Mouse (Mus musculus) liver, embryonic 16.5 days (tissue): ENCODE measurements around the gene Gm20518. TPM values are rescaled to one million over a fixed set of nuclear protein-coding genes. Genes with fewer than 3 reads are reported as not detected.

Source experiments
- ATAC-seq: fragments of 200-750 bp; cut with Nextera tagmentation; 2 replicates; pipeline ENCODE4 v1.8.0; 2017; ENCODE audit warnings: low read depth, mild to moderate bottlenecking, moderate number of reproducible peaks, moderate library complexity
- H3K27ac ChIP-seq: fragments of 300-500 bp; sonication (generic); 2 replicates; pipeline ENCODE4 v1.5.1; 2014; ENCODE audit warnings: mild to moderate bottlenecking, low read length
- H3K27me3 ChIP-seq: fragments of 300-500 bp; sonication (generic); 2 replicates; pipeline ENCODE4 v1.6.1; 2014; ENCODE audit warnings: low read depth, low read length, mixed read lengths; ENCODE audit not compliant: control insufficient read depth, insufficient read depth
- H3K36me3 ChIP-seq: fragments of 300-500 bp; sonication (generic); 2 replicates; pipeline ENCODE4 v1.6.1; 2014; ENCODE audit warnings: mild to moderate bottlenecking; ENCODE audit not compliant: control insufficient read depth, insufficient read depth
- H3K4me1 ChIP-seq: fragments of 300-500 bp; sonication (generic); 2 replicates; pipeline ENCODE4 v1.6.1; 2014; ENCODE audit warnings: low read depth, low read length, mixed read lengths; ENCODE audit not compliant: control insufficient read depth
- H3K4me2 ChIP-seq: fragments of 300-500 bp; sonication (generic); 2 replicates; pipeline ENCODE4 v1.6.1; 2014; ENCODE audit warnings: low read depth, low read length, mixed read lengths
- H3K4me3 ChIP-seq: fragments of 300-500 bp; sonication (generic); 2 replicates; pipeline ENCODE4 v1.5.1; 2014; ENCODE audit warnings: low read depth, mild to moderate bottlenecking, low read length
- H3K9ac ChIP-seq: fragments of 300-500 bp; sonication (generic); 2 replicates; pipeline ENCODE4 v1.6.1; 2014; ENCODE audit warnings: low read depth, low read length
- H3K9me3 ChIP-seq: fragments of 300-500 bp; sonication (generic); replicated peaks from 2 replicates; pipeline ENCODE4 v1.6.1; 2016; ENCODE audit warnings: low read length; ENCODE audit not compliant: control insufficient read depth
- WGBS: fragments of 180-500 bp; shearing (Covaris S2); extraction: QIAGEN DNeasy Blood & Tissue Kit; methylation state at CpG from one replicate; pipeline ENCODE4 v1.1.7; 2014; ENCODE audit not compliant: insufficient replicate concordance; 5-methylcytosine and 5-hydroxymethylcytosine counted together
- polyA plus RNA-seq: library from polyadenylated mRNA; unstranded; fragments of >200 nt; fragmentation: Nextera tagmentation; extraction: Ambion mirVana; gene quantifications from 2 replicates; pipeline ENCODE4 v1.2.1, GENCODE M21; 2015

Gm20518 gene
- polyA plus RNA-seq, result 0.09 TPM in 1 of 2 replicates, not detected in the other

GRCm38 (mm10) chr16:17891567-17891959, at the start of gene Gm20518:
Gm20518 (minus strand) TSS chr16:17891671.
- Histone ChIP-seq H3K4me1 (peaks cover 20% of the 10 kb centered on the region), H3K27ac (peak within 1 kb of the TSS; percentile 90), H3K27me3 (no peaks in the 10 kb centered on the region), H3K4me2 (peak within 1 kb of the TSS; percentile 86), H3K36me3 (no peaks in the 10 kb centered on the region), H3K4me3 (peak within 1 kb of the TSS; percentile 99), H3K9me3 (no peaks in the 10 kb centered on the region), H3K9ac (peak within 1 kb of the TSS; percentile 98)
- ATAC-seq, result peak; percentile 97
- under 1% methylated on average over 38 of the region's 38 CpGs for WGBS

- peak overlapping the region; percentile 83 for H3K27ac ChIP-seq
Measured at GRCm38 (mm10) chr16:17939255-17939751, 47.8 kb upstream of the Gm20518 start.

GRCm38 (mm10) chr16:17938821-17939220, 47.4 kb upstream of the Gm20518 start:
- H3K27ac ChIP-seq, result peak overlapping the region; percentile 83
- peak overlapping the region; percentile 33; the same call in 1 of the 2 replicates for H3K9ac ChIP-seq
- peak; percentile 93 for ATAC-seq

More at GRCm38 (mm10) chr16:17939255-17939751, 47.8 kb upstream of the Gm20518 start:
- H3K27me3 ChIP-seq, result no peaks in the 10 kb centered on the region
- ATAC-seq, result peak; percentile 90
- H3K4me1 ChIP-seq, result peaks cover 23% of the 10 kb centered on the region
- no peak overlapping the region for H3K4me3 ChIP-seq
- peak overlapping the region; percentile 40 for H3K4me2 ChIP-seq
- no peaks in the 10 kb centered on the region for H3K9me3 ChIP-seq
- H3K36me3 ChIP-seq, result no peaks in the 10 kb centered on the region
- H3K9ac ChIP-seq, result peak overlapping the region; percentile 37
- WGBS, result 17% methylated on average over 9 of the region's 9 CpGs

GRCm38 (mm10) chr16:17938187-17938586, 46.7 kb upstream of the Gm20518 start:
- Histone ChIP-seq H3K4me1 (peaks cover 33% of the 10 kb centered on the region), H3K36me3 (no peaks in the 10 kb centered on the region), H3K4me2 (no peak overlapping the region), H3K27ac (no peak overlapping the region), H3K9me3 (no peaks in the 10 kb centered on the region), H3K9ac (no peak overlapping the region), H3K27me3 (no peaks in the 10 kb centered on the region), H3K4me3 (no peak overlapping the region)
- no peak for ATAC-seq
- 25% methylated on average over 7 of the region's 7 CpGs for WGBS

More at GRCm38 (mm10) chr16:17938821-17939220, 47.4 kb upstream of the Gm20518 start:
- H3K27me3 ChIP-seq, result no peaks in the 10 kb centered on the region
- H3K4me1 ChIP-seq, result peaks cover 27% of the 10 kb centered on the region
- H3K9me3 ChIP-seq, result no peaks in the 10 kb centered on the region
- WGBS, result 4% methylated on average over 7 of the region's 7 CpGs
- no peaks in the 10 kb centered on the region for H3K36me3 ChIP-seq
- H3K4me3 ChIP-seq, result no peak overlapping the region
- peak overlapping the region; percentile 40 for H3K4me2 ChIP-seq

- no peaks in the 10 kb centered on the region for H3K27me3 ChIP-seq
- H3K4me2 ChIP-seq, result no peak overlapping the region
- 71% methylated on average over 10 of the region's 10 CpGs for WGBS
- H3K9me3 ChIP-seq, result no peaks in the 10 kb centered on the region
- no peak overlapping the region for H3K9ac ChIP-seq
- ATAC-seq, result no peak
- no peak overlapping the region for H3K27ac ChIP-seq
- peaks cover 33% of the 10 kb centered on the region for H3K4me1 ChIP-seq
- H3K4me3 ChIP-seq, result no peak overlapping the region
- no peaks in the 10 kb centered on the region for H3K36me3 ChIP-seq
Measured at GRCm38 (mm10) chr16:17936776-17937175, 45.3 kb upstream of the Gm20518 start.

GRCm38 (mm10) chr16:17934445-17934910, 43.0 kb upstream of the Gm20518 start:
- Histone ChIP-seq H3K9me3 (no peaks in the 10 kb centered on the region), H3K27ac (peak overlapping the region; percentile 7; the same call in 1 of the 2 replicates), H3K36me3 (no peaks in the 10 kb centered on the region), H3K4me2 (no peak overlapping the region), H3K9ac (no peak overlapping the region), H3K27me3 (no peaks in the 10 kb centered on the region), H3K4me1 (peaks cover 31% of the 10 kb centered on the region), H3K4me3 (no peak overlapping the region)
- ATAC-seq, result no peak
- 25% methylated on average over 3 of the region's 3 CpGs for WGBS

- H3K27me3 ChIP-seq, result no peaks in the 10 kb centered on the region
- no peak overlapping the region for H3K9ac ChIP-seq
- no peaks in the 10 kb centered on the region for H3K9me3 ChIP-seq
- no peak overlapping the region for H3K4me2 ChIP-seq
- peak; percentile 66 for ATAC-seq
- H3K4me1 ChIP-seq, result peaks cover 28% of the 10 kb centered on the region
- no peaks in the 10 kb centered on the region for H3K36me3 ChIP-seq
- 28% methylated on average over 9 of the region's 9 CpGs for WGBS
- H3K27ac ChIP-seq, result peak overlapping the region; percentile 76
- H3K4me3 ChIP-seq, result no peak overlapping the region
Measured at GRCm38 (mm10) chr16:17933594-17934444, 42.3 kb upstream of the Gm20518 start.

GRCm38 (mm10) chr16:17931906-17932460, 40.5 kb upstream of the Gm20518 start:
- H3K4me1 ChIP-seq, result peaks cover 29% of the 10 kb centered on the region
- no peaks in the 10 kb centered on the region for H3K36me3 ChIP-seq
- WGBS, result 71% methylated on average over 5 of the region's 5 CpGs
- H3K27ac ChIP-seq, result no peak overlapping the region
- no peaks in the 10 kb centered on the region for H3K27me3 ChIP-seq
- no peak overlapping the region for H3K4me3 ChIP-seq
- no peak overlapping the region for H3K9ac ChIP-seq
- no peaks in the 10 kb centered on the region for H3K9me3 ChIP-seq
- ATAC-seq, result no peak
- no peak overlapping the region for H3K4me2 ChIP-seq
